Mouse (Mus musculus) kidney, adult 11 months (tissue): ENCODE measurements around the gene Flywch1.
"Not testable (repeated sequence)": the region's sequence is repeated elsewhere in the genome, so short reads cannot be mapped to it uniquely, and the experiment has no call there.

ENCODE experiments used
- DNase-seq: peaks from one replicate; pipeline ENCODE4 v3.0.0; 2022

Gene Flywch1

DNA sequence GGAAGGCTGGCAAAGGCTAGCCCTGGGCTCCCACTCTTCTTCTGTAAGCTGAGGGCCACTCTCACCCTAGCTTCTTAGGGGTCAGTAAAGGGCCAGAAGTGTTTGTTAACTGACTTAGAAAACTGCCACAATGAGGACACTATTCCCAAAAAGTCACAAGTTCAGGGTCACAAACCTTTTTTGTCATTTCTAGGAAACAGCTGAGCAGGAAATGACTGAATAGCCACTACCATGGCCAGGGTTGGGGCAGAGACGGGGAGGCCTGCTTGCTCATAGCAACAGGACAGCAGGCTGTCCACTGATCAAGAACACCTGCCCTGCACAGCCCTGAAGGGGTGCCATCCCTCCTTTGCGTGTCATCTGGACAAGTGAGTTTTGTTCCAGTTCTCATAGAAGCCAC, 5.7 kb upstream of the Flywch1 start:
- DNase-seq: no peak

GRCm38 (mm10) chr17:23776216-23776615, 4.8 kb upstream of the Flywch1 start:
- no peak for DNase-seq

GRCm38 (mm10) chr17:23774090-23774489, 2.7 kb upstream of the Flywch1 start:
- DNase-seq: peak; percentile 81

DNA sequence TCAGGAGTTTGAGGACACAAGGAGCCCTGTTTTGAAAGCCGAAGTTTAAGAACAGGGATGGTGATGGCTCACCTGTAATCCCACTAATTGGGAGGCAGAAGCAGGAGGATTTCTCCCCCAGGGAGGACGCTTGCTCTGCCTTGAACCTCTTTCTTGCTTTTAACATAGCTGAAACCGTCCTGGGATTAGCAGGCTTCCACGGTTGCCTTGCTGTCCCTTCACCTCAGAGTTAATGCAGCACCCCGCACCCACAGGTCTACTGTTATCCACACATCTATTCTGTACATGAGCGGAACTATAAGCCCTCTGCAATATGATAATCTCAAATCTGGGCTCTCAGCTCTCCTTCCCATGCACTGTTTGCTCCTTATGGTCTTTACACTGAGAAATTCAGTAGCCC, 2.3 kb upstream of the Flywch1 start:
- no peak for DNase-seq

- not testable (repeated sequence) for DNase-seq
Observed at GRCm38 (mm10) chr17:23772219-23772556, 786 bp upstream of the Flywch1 start.

GRCm38 (mm10) chr17:23770896-23771283, 512 bp downstream of the Flywch1 start:
- DNase-seq: no peak

DNA sequence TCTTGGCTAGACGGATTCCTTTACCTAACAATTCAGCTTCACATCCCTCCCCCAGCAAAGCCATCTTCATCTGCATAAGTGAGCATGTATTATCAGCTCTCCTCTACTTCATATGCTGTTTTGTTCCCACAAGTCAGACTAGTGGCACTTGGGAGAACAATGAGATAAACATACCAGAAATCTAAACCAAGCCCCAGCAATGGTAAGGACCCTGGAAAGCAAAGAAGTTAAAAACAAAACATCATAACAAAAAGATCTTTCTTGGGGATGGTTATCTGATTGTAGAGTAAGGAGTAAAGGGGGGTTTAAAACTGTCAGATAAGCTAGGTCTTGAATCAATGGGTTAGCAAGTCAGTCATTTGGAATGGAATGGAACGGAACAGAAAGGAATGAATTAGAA, 909 bp downstream of the Flywch1 start:
- DNase-seq: no peak

DNA sequence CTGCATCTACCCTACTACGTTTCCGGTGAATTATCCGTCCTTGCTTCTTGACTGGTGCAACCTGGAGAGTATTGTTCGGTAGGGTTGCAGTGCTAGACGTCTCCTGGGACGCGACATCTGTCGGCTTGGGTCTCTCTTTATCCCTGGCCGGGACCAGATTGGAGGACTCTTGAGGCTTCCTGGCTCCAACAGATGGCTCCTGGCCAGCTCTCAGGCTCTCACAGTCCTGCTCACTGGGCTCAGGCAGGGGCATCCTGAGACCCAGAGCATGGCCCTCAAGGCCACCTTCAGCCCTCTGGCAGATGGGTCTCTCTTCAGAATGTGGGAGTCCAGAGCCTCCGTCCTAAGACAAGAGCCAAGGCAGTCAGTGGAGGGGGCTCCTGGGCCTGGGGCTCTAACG, 8.4 kb downstream of the Flywch1 start:
- no peak for DNase-seq

GRCm38 (mm10) chr17:23761155-23761554, 10.2 kb downstream of the Flywch1 start:
- DNase-seq: no peak

DNA sequence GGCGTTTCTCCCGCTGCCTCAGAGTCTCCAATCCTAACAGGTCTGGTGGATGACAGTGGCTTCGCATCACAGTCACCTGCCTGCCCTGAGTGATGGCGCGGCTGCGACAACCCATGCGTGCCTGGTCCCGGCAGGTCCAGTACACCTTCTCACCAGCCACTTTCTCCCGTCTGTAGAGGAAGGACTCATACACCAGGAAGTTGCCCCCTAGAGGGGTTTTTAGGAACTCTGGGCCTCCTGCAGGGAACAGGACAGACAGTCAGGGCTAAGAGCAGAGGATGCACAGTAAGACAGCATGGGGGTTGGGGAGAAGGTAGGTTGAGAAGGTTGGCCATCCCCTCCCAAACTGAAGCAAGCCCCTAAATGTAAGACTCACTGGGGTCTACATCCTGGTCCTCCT, 11.2 kb downstream of the Flywch1 start:
- no peak for DNase-seq

DNA sequence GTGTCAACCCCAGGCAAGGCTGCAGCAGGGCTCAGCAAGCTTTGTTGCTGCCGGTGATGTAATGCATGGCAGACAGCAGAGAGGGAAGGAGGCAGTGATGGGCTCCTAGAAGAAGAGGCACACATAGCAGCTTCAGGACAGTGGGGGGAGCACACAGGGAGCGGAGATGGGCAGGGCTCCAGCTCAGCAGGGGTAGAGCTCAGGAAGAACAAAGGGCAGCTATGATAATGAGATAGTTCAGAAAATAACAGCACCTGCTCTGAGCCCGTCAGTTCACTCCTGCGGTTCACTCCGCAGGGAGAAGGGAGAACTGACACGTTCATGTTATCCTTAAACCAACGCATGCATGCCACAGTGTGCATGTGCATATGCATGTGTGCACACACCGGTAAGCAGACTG, 12.6 kb downstream of the Flywch1 start:
- DNase-seq: no peak

- no peak for DNase-seq
Observed at GRCm38 (mm10) chr17:23757581-23757980, 13.8 kb downstream of the Flywch1 start.

DNA sequence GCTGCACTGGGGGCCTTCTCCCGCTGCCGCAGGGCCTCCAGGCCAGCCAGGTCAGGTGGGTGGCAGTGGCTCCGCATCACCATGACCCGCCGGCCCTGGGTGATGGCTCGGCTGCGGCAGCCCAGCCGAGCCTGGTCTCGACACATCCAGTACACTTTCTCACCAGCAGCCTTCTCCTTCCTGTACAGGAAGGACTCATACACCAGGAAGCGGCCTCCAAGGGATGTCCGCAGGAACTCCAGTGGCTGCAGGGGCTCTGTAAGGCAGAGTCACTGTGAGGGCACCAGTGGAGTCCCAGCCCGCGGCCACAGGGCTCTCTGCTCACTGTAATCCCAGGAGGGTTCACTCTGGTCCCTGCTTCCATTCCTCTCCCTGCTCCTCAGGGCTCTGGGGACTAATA, 15.7 kb downstream of the Flywch1 start:
- DNase-seq: peak; percentile 35

- DNase-seq: no peak
Observed at GRCm38 (mm10) chr17:23749400-23750191, 21.8 kb downstream of the Flywch1 start.

GRCm38 (mm10) chr17:23748631-23749391, 22.6 kb downstream of the Flywch1 start:
- peak; percentile 76 for DNase-seq

DNA sequence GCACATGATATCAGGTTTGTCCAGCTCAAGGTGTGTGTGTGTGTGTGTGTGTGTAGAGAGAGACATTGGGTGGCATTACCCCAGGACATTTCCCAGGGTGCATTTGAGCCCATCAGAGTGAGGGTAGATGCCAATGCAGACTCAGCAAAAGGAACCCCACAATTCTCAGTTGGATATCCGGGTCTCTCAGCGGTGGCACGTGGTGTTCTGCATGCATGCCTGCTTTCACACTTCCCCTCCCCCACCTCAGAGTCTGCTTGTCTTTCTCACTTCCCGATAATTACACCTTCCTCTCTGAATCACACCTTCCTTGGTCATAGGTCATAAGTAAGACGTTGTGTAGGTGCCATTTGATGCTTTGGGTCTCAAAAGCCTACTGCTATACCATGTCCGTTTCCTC, 23.4 kb downstream of the Flywch1 start:
- DNase-seq: no peak

- DNase-seq: no peak
Observed at GRCm38 (mm10) chr17:23747471-23747870, 23.9 kb downstream of the Flywch1 start.

DNA sequence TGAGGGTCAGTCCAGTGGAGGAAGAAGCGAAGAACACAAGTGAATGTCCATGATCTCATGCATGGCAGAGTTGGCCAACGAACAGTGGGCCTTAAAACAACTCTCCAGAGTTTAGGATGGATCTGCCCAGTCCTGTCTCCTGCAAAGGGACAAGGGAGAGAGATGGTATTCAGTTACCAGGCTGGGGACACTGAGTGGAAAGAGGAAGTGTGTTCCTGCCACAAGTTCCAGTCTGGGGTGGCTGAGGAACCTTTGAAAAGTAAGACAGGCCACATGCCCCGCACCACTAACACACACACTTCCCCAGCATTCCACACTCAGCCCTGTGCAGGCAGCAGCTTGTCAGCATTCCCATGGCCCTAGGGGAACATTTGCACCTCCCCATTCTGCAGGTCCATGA, 24.6 kb downstream of the Flywch1 start:
- DNase-seq: no peak

DNA sequence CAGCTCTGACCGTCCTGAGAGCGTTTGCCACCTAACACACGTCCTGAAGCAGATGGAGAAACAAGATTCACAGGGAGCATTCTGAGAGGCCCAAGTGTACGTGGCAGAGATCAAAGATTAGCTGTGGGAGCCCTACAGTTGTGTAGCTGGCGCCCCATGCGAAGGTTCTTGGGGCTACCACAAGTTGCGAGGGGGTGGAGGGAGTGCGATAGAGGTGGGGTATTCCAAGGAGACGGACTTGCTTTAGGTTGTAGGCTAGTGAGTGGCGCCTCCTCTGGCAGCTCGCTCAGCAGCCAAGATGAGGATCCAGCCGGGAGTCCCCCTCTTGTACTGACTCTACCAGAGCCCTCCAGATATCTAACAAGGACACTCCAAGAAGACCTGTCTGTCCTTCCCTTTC, 25.1 kb downstream of the Flywch1 start:
- no peak for DNase-seq

- no peak for DNase-seq
Observed at GRCm38 (mm10) chr17:23745301-23746251, 25.8 kb downstream of the Flywch1 start, which contains the start of gene Kremen2. TSS of gene Kremen2 (minus strand) at chr17:23745833.

DNA sequence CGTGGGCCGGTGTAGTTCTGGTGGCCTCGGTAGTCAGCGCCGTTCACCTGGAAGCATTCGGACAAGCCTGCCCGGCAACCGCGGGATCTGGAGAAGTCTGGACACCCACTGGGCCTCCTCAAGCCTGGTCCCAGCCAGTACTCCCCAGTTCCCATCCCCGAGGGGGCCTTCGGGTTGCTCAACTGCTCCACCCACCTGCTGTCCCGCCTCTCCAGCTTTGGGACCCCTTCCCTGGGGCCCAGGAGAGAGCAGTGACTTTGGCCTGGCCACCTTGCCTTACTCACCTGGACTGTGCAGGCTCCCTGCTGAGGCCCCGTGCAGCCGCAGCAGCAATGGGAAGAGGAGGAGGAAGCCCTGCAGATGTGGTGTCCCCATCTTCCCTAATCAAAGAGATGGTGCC, 26.8 kb downstream of the Flywch1 start:
- no peak for DNase-seq

- no peak for DNase-seq
Observed at GRCm38 (mm10) chr17:23744076-23744475, 27.3 kb downstream of the Flywch1 start.

GRCm38 (mm10) chr17:23742941-23743340, 28.5 kb downstream of the Flywch1 start:
- no peak for DNase-seq
